Mouse (Mus musculus) kidney, adult 9 months (tissue): ENCODE measurements around the gene Tmem135.

Source experiments
- DNase-seq: peaks from one replicate; pipeline ENCODE4 v3.0.0; 2022

Gene Tmem135

GRCm38 (mm10) chr7:89404081-89404733 is at the start of gene Tmem135, which contains the start of gene Fzd4:
Gene Tmem135, minus strand, starts transcription at chr7:89404222.
Gene Fzd4, plus strand, starts transcription at chr7:89404355.
- DNase-seq, result peak; percentile 98

GRCm38 (mm10) chr7:89450312-89450711 is 46.3 kb upstream of the Tmem135 start:
- no peak for DNase-seq

DNA sequence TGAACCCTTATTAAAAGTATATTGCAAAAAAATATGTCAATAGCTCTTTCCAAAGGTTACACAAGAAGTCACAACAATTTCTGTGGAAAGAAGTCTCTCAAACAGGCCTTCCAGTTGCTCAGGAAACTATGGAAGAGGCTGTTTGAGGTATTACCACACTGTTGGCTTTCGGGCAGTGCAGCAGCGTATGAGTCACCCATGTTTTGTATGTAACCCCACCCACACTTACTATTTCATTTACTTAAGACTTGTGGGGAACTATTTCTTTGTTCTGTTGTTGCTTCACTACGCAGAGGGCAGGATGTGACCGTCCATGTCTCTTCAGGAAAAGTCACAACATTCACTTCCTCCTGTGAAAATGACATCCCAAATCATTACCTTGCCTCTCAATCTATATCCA is 41.1 kb upstream of the Tmem135 start:
- no peak for DNase-seq

DNA sequence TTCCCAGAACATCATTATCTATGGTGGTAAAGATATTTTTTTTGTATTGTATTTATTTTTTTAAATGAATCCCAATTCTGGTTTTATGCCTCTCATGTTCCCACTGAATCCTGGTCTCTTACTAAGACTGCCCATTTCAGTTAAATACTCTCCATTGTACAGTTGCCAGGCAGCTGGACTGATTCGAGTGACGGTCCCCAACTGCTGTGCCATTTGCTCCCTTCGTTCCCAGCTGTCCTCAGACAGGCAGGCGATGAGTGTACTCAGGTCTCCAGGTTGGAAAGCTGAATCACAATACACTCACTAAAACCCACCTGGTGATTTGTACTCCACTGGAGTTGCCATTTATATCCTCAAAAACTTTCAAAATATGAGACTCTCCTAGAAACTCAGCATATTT is 38.2 kb upstream of the Tmem135 start:
- no peak for DNase-seq

GRCm38 (mm10) chr7:89441291-89441690 is 37.3 kb upstream of the Tmem135 start:
- DNase-seq, result no peak

- DNase-seq, result peak; percentile 88
Observed at GRCm38 (mm10) chr7:89437589-89437988, 33.6 kb upstream of the Tmem135 start.

- DNase-seq, result no peak
Observed at GRCm38 (mm10) chr7:89436404-89436803, 32.4 kb upstream of the Tmem135 start.

GRCm38 (mm10) chr7:89433893-89434616 is 30.0 kb upstream of the Tmem135 start:
- peak; percentile 96 for DNase-seq

- DNase-seq, result peak; percentile 73
Observed at GRCm38 (mm10) chr7:89433193-89433892, 29.3 kb upstream of the Tmem135 start.

DNA sequence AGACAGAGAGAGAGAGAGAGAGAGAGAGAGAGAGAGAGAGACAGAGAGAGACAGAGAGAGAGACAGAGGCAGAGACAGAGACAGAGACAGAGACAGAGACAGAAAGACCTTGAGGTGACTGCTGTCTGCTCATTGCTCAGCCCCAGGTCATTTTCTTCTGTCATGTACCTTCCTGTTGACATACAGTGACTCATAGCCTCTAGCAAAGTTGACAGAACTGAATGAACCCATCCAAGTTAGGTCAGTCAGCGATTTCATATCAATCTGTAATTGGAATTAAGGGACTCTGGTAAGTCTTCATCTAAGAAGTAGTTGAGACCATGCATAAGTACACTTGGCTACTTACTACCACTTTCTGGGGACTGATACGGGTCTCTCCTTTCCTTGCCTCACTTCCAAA is 27.2 kb upstream of the Tmem135 start:
- DNase-seq, result no peak

GRCm38 (mm10) chr7:89429326-89429725 is 25.3 kb upstream of the Tmem135 start:
- DNase-seq, result peak; percentile 74

- peak; percentile 77 for DNase-seq
Observed at GRCm38 (mm10) chr7:89428804-89429203, 24.8 kb upstream of the Tmem135 start.

DNA sequence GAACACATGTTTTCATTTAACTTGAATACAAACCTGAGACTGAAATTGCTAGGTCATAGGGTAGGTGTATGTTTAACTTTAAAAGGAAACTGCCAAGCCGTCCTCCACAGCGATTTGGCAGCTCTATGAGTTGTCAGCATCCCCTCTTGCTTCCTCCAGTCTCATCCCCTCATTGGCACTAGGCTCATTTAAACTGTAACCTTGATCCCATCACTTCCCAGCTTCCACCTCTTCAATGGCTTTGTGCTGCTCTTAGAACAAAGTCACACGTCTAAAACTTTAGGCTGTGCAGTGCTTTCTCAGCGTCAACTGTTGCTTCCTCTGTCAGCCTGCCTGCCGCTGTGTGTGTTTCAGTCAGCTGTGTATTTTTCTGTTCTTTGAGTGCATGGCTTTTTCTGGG is 23.1 kb upstream of the Tmem135 start:
- peak; percentile 77 for DNase-seq

GRCm38 (mm10) chr7:89425803-89426725 is 22.0 kb upstream of the Tmem135 start:
- peak; percentile 68 for DNase-seq

DNA sequence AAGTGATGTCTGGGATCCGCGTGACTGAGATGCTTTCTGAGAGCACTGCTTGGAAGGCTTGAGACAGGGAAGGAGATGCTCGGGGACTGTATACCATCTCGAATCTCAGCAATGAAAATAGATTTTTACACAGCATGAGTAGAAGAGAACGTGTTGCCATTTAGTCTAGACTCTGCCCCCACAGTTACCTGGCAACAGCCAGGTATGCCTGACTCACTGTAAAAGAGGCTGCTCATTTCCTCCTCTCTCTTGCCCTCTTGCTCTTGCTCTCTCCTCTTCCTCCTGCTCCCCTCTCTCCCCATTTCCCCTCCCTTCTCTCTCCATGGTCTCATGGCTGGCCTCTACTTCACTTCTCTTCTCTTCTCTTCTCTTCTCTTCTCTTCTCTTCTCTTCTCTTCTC is 20.6 kb upstream of the Tmem135 start:
- DNase-seq, result peak; percentile 50

GRCm38 (mm10) chr7:89423688-89424255 is 19.8 kb upstream of the Tmem135 start:
- peak; percentile 89 for DNase-seq

DNA sequence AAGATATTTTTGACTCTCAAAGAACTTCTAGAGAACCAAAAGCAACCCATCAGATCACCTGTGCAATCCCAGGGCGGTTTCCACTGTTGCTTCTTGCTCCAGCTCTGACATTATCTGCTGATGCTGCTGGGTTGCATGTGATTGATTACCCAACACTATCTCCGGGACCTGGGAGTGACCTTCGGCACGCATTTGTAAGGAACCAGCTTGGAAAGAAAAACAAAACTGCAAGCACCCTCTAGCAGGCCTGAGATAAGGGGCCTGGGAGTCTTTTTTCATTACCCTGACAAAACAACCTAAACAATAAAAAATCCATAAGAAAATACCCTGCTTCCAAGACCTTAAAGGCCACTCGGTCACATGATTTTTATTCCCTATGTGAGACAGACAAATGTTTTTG is 19.2 kb upstream of the Tmem135 start:
- DNase-seq, result peak; percentile 77

GRCm38 (mm10) chr7:89422650-89423049 is 18.6 kb upstream of the Tmem135 start:
- peak; percentile 56 for DNase-seq

GRCm38 (mm10) chr7:89421294-89421693 is 17.3 kb upstream of the Tmem135 start:
- peak; percentile 71 for DNase-seq

DNA sequence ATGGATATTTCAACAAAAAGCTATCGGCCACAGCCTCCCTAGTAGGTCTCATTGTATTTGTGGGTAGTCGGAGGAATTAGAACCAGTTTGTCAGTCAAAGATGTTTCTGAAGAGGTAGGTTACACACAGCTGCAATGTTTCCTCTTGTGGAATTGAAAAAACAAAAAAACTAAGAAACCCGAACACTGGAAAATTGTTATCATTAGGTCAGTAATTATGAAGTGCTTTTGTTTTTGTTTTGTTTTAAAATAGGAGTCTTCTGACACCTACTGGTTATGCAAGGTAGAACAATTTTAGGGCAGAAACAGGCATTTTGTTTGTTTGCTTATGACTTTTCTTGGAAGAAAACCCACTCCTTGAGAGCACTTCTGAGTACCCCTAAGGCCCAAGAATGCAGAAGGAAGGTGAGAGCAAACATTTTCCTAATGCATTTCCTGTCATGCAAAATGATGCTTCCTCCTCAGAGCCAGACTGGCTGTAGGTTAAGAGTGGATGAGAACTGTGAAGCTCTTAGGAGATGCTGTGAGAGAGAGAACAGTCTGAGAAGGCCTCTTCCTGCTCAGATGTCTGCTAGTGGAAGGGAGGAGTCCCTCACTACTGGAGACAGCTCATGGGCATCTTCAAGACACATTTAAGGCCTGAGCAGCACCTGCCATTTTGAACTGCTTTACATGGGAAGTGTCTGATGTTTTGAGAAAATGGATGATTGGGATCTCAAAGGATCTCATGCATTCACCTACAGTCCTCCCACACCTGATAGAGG is 15.1 kb upstream of the Tmem135 start:
- peak; percentile 54 for DNase-seq

GRCm38 (mm10) chr7:89418127-89418653 is 14.2 kb upstream of the Tmem135 start:
- DNase-seq, result no peak
